Mouse (Mus musculus) midbrain, embryonic 11.5 days (tissue): Measurements from ENCODE around the gene Zfp9. TPM values are rescaled to one million over a fixed set of nuclear protein-coding genes. Genes with fewer than 3 reads are reported as not detected.

Experiments
- ATAC-seq: fragments of 200-750 bp; cut with Nextera tagmentation; 2 replicates; pipeline ENCODE4 v1.8.0; 2017; ENCODE audit warnings: moderate TSS enrichment, moderate library complexity; ENCODE audit not compliant: low FRiP score
- DNase-seq: peaks from one replicate; pipeline ENCODE4 v3.0.0; 2015; ENCODE audit warnings: low spot score; ENCODE audit errors: missing footprints
- H3K27ac ChIP-seq: fragments of 300-500 bp; sonication (generic); 2 replicates; pipeline ENCODE4 v1.5.1; 2014; ENCODE audit warnings: low read depth, low read length
- H3K27me3 ChIP-seq: fragments of 300-500 bp; sonication (generic); 2 replicates; pipeline ENCODE4 v1.6.1; 2014; ENCODE audit warnings: mild to moderate bottlenecking, low read length, moderate library complexity, mixed read lengths; ENCODE audit not compliant: control insufficient read depth, insufficient read depth
- H3K36me3 ChIP-seq: fragments of 300-500 bp; sonication (generic); 2 replicates; pipeline ENCODE4 v1.6.1; 2014; ENCODE audit warnings: mild to moderate bottlenecking, low read length, moderate library complexity, mixed read lengths; ENCODE audit not compliant: control insufficient read depth, insufficient read depth
- H3K4me1 ChIP-seq: fragments of 300-500 bp; sonication (generic); 2 replicates; pipeline ENCODE4 v1.6.1; 2014; ENCODE audit warnings: low read length; ENCODE audit not compliant: control insufficient read depth, insufficient read depth
- H3K4me2 ChIP-seq: fragments of 300-500 bp; sonication (generic); 2 replicates; pipeline ENCODE4 v1.6.1; 2014; ENCODE audit warnings: mild to moderate bottlenecking, moderate library complexity
- H3K4me3 ChIP-seq: fragments of 300-500 bp; sonication (generic); 2 replicates; pipeline ENCODE4 v1.5.1; 2014; ENCODE audit warnings: low read depth, low read length
- H3K9ac ChIP-seq: fragments of 300-500 bp; sonication (generic); 2 replicates; pipeline ENCODE4 v1.6.1; 2014; ENCODE audit warnings: low read length
- H3K9me3 ChIP-seq: fragments of 300-500 bp; sonication (generic); 2 replicates; pipeline ENCODE4 v1.6.1; 2016; ENCODE audit warnings: low read length; ENCODE audit not compliant: control insufficient read depth
- WGBS: fragments of 180-500 bp; shearing (Covaris S2); extraction: QIAGEN DNeasy Blood & Tissue Kit; methylation state at CpG from one replicate; pipeline ENCODE4 v1.1.7; 2014; 5-methylcytosine and 5-hydroxymethylcytosine counted together
- microRNA-seq: library from miRNA; unstranded; fragments of <30 nt; microRNA quantifications from one replicate; pipeline ENCODE4, GENCODE M21; 2017
- polyA plus RNA-seq: library from polyadenylated mRNA; unstranded; fragments of >200 nt; fragmentation: Nextera tagmentation; extraction: Ambion mirVana; gene quantifications from 2 replicates; pipeline ENCODE4 v1.2.1, GENCODE M21; 2014

Zfp9 gene
- polyA plus RNA-seq, 1 experiment from 2014 or later: 9.4 TPM

DNA sequence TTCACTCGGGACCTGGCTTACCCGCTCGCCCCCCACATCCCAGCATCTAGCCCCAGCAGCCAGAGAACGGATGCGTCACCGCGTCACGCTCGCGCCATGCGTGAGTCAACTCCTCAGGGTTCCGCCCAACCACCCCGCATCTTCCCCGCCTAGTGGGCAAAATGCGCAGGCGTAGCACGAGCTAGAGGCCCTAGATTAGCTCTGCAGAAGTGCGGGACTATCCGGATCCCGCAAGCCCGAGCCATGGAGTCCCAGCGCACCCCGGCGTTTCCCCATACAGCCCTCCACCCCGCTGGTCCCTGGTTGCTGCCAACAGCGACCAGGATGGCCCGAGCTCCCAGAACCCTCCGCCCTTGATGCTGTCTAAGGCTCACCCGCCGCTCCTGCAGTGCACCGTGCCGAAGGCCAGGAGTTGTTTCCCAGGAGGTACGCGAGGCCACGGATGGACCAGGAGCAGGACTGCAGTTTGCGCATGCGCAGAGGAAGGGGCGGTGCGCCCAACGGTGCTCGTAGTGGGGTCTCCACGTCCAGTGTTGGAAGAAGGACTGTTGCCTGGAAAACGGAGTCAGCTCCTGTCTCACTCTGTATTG, 24.0 kb downstream of the Zfp9 start, which contains the start of gene Zfp248:
Gene Zfp248, minus strand, starts transcription at position 487 of the 590 bp plus-strand sequence.
- Histone ChIP-seq H3K4me1 (peaks cover 3% of the 10 kb centered on the region; the same call in 1 of the 2 replicates), H3K4me3 (peak within 1 kb of the TSS; percentile 71), H3K9ac (peak within 1 kb of the TSS; percentile 88), H3K4me2 (peak within 1 kb of the TSS; percentile 79), H3K36me3 (no peaks in the 10 kb centered on the region), H3K27me3 (no peaks in the 10 kb centered on the region), H3K27ac (peak within 1 kb of the TSS; percentile 92), H3K9me3 (no peaks in the 10 kb centered on the region)
- peak; percentile 98 for ATAC-seq
- WGBS: under 1% methylated on average over 43 of the region's 43 CpGs
- DNase-seq: peak; percentile 99

DNA sequence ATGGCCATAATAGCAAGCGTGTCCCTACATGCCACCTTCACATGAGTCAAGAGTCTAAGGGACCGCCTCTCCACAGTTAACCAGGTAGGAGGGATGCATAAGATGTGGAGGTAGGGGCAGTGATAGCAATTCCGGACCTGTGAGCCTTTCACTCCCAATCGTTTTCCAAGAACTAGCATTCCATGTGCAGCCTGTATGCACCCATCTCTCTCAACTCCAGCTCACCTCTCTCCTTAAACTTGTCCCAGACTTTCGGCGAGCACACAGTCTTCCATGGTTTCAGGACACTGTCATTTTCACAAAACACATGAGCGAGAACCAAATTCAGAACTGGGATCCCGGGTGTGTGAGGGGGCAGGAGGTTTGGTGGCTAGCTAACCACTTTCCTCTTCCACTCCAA, 24.7 kb downstream of the Zfp9 start:
- Histone ChIP-seq H3K4me2 (peak overlapping the region; percentile 79), H3K9me3 (no peaks in the 10 kb centered on the region), H3K27ac (no peak overlapping the region), H3K4me3 (peak overlapping the region; percentile 71), H3K4me1 (peaks cover 3% of the 10 kb centered on the region; the same call in 1 of the 2 replicates), H3K27me3 (no peaks in the 10 kb centered on the region), H3K36me3 (no peaks in the 10 kb centered on the region), H3K9ac (peak overlapping the region; percentile 88)
- no peak for ATAC-seq
- WGBS: 49% methylated on average over 8 of the region's 8 CpGs
- no peak for DNase-seq

- WGBS: 92% methylated on average over 4 of the region's 4 CpGs
- no peak overlapping the region for H3K9ac ChIP-seq
- peaks cover 7% of the 10 kb centered on the region; the same call in 1 of the 2 replicates for H3K9me3 ChIP-seq
- H3K4me3 ChIP-seq: no peak overlapping the region
- no peaks in the 10 kb centered on the region for H3K4me1 ChIP-seq
- no peak overlapping the region for H3K4me2 ChIP-seq
- no peak overlapping the region for H3K27ac ChIP-seq
- H3K27me3 ChIP-seq: no peaks in the 10 kb centered on the region
- peaks cover 25% of the 10 kb centered on the region for H3K36me3 ChIP-seq
- ATAC-seq: no peak
- DNase-seq: no peak
Observed at GRCm38 (mm10) chr6:118431502-118431901, 47.6 kb downstream of the Zfp9 start.

- H3K4me1 ChIP-seq: no peaks in the 10 kb centered on the region
- H3K9me3 ChIP-seq: peaks cover 7% of the 10 kb centered on the region; the same call in 1 of the 2 replicates
- H3K4me3 ChIP-seq: no peak overlapping the region
- H3K27ac ChIP-seq: no peak overlapping the region
- no peaks in the 10 kb centered on the region for H3K27me3 ChIP-seq
- DNase-seq (no peak), ATAC-seq (no peak)
- no peak overlapping the region for H3K4me2 ChIP-seq
- H3K36me3 ChIP-seq: peaks cover 19% of the 10 kb centered on the region
- 87% methylated on average over 1 of the region's 1 CpGs for WGBS
- no peak overlapping the region for H3K9ac ChIP-seq
Observed at GRCm38 (mm10) chr6:118426666-118427065, 52.5 kb downstream of the Zfp9 start.

DNA sequence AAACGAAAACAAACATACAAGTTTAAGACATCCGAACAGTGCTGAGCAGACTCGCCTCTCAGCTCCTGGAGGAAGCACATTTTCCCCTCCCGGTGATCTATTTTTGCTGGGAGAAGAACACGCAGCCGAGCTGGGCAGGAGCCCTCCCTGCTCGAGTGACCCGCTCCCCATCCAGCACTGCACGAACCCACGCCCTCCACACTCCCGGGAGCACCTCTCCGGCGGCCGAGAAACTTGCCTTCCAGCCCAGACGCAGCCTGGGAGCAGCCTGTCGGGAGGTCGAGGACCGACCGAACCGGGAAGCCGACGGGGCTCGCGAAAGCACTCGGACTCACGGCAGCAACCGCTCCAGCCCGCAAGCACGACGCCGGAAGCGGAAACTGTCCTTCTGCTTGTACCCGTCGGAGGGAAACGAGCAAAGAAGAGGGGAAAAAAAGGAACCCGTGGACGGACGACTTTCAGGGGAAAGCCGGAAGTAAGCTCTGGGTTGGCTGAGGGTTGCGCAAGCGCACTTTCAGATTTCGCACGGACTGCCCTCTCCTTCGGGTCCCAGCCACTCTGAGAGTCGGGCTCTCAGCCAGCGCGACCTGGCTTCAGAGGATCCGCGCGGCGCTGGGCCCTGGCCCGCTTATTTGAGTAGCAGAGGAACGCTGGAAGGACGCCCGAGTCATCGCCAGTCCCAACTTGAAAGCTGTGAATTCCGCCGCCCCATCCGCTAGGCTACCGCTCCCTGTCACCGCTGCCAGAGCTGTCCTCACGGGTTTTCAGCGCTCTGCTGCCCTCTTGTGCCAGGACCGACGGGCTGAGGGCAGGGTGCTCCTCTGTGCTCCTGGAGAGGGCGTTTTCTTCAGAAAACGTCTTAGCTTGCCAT, 59.8 kb downstream of the Zfp9 start, which contains the start of gene Bms1:
Gene Bms1, minus strand, starts transcription at position 425 of the 871 bp plus-strand sequence.
- WGBS: under 1% methylated on average over 66 of the region's 67 CpGs
- peak within 1 kb of the TSS; percentile 81 for H3K9ac ChIP-seq
- ATAC-seq: peak; percentile 97

More for the DNA sequence above, 59.8 kb downstream of the Zfp9 start, which contains the start of gene Bms1:
- peaks cover 7% of the 10 kb centered on the region; the same call in 1 of the 2 replicates for H3K36me3 ChIP-seq
- H3K4me2 ChIP-seq: peak within 1 kb of the TSS; percentile 66
- H3K4me3 ChIP-seq: peak within 1 kb of the TSS; percentile 93
- peak within 1 kb of the TSS; percentile 63; the same call in 1 of the 2 replicates for H3K27ac ChIP-seq
- H3K4me1 ChIP-seq: peaks cover 11% of the 10 kb centered on the region
- no peaks in the 10 kb centered on the region for H3K27me3 ChIP-seq
- H3K9me3 ChIP-seq: no peaks in the 10 kb centered on the region
- DNase-seq: peak; percentile 99

Small RNAs within 50 kb of the gene (microRNA-seq; reads per million reads assigned to microRNA genes)
- gene Gm25953: not detected

Other genes starting within 250 kb of the Zfp9 start
- gene Bms1, start 59.8 kb downstream of the Zfp9 start, polyA plus RNA-seq: 43.4 and 46.2 TPM in 2 replicates
- gene Zfp248, start 23.8 kb downstream of the Zfp9 start, polyA plus RNA-seq: 11.8 and 12.1 TPM in 2 replicates
- gene Ankrd26, start 82.9 kb upstream of the Zfp9 start, polyA plus RNA-seq: 21.8 and 23.3 TPM in 2 replicates